Mouse (Mus musculus): Measurements from ENCODE around the gene Hoxb3. TPM values are rescaled to one million over a fixed set of nuclear protein-coding genes. Genes with fewer than 3 reads are reported as not detected.

Hoxb3 gene
- polyA plus RNA-seq, 1 experiment from 2014 or later, result 0.69 TPM

DNA sequence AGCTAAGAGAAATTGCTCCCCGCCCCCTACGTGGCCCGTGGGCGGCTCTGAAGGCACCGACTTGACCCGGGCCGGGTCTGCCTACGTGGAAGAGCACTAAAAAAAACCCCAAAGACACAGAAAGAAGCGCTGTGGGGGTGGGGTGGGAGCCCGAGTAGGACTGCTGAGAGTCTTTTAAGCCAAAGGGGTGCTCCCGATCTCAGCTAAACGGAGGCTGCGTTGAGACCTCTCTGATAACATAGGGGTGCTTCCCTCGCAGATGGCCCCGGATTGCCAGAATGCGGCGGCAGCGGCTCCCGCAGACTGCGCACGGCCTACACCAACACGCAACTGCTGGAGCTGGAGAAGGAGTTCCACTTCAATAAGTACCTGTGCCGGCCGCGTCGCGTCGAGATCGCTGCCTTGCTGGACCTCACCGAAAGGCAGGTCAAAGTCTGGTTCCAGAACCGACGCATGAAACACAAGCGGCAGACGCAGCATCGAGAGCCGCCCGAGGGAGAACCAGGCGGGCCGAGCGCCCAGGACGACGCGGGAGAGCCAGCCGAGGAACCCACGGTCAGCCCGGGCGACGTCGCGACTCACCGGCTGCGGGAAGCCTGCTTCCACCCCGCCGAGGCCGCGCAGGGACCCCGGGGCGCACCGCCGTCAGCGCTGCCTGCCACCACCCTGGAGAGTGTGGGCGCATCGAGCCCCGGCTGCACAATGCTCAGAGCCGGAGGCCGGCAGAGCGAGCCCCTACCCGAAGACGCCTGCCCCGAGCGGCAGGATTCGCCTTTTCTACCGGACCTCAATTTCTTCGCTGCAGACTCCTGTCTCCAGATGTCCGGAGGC lies 29.8 kb downstream of the Hoxb3 start:
- H3K27ac ChIP-seq (replicated peaks), result peak overlapping the region; percentile 86
- peaks cover 100% of the 10 kb centered on the region for H3K27me3 ChIP-seq (replicated peaks; ENCODE audit: low read depth, poor library complexity, severe bottlenecking)
- no peaks in the 10 kb centered on the region for H3K36me3 ChIP-seq (replicated peaks)
- no peaks in the 10 kb centered on the region for H3K9me3 ChIP-seq
- DNase-seq (ENCODE audit: low spot score), result peak; percentile 78
- peaks cover 19% of the 10 kb centered on the region for H3K4me1 ChIP-seq
- peak overlapping the region; percentile 59 for H3K4me3 ChIP-seq
- under 1% methylated on average over 75 of the region's 75 CpGs for WGBS

DNA sequence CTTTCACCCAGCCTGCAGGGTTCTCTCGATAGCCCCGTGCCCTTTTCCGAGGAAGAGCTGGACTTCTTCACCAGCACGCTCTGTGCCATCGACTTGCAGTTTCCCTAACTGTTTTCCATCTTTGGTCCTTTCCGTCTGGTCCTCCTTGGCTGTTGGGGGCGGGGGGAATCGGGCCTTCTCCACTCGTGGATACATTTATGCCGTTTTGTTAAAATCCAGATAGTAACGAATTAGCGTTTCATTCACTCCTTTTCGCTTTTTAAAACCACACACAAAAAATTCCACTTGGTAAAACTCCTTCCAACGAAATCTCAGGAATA lies 30.4 kb downstream of the Hoxb3 start:
- Histone ChIP-seq H3K27me3 (replicated peaks; ENCODE audit: low read depth, poor library complexity, severe bottlenecking) (peaks cover 100% of the 10 kb centered on the region), H3K9me3 (no peaks in the 10 kb centered on the region), H3K27ac (replicated peaks) (peak overlapping the region; percentile 86), H3K4me3 (peak overlapping the region; percentile 59), H3K36me3 (replicated peaks) (no peaks in the 10 kb centered on the region), H3K4me1 (peaks cover 19% of the 10 kb centered on the region)
- DNase-seq (ENCODE audit: low spot score), result no peak
- WGBS, result under 1% methylated on average over 14 of the region's 14 CpGs

DNA sequence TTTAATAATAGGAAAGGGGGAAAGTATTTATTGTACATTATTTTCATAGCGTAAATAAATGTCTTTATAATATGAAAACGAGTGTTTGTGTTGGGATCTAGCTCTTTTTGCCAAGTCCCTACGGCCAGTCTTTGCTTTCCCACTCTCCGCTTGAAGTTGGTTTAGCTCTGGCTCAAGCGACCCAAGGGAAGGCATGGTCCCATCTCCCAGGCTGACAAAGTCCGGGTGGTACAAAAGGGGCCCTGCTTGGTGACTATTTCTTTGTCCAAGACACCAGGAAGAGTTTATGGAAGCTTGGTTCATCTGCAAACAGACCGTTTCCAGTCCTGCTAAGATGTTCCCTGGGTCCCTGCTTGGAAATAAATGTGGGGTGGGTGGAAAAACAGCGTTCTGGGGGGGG lies 30.8 kb downstream of the Hoxb3 start:
- no peak for DNase-seq (ENCODE audit: low spot score)
- H3K4me3 ChIP-seq, result peak overlapping the region; percentile 59
- H3K9me3 ChIP-seq, result no peaks in the 10 kb centered on the region
- H3K4me1 ChIP-seq, result peaks cover 19% of the 10 kb centered on the region
- peaks cover 100% of the 10 kb centered on the region for H3K27me3 ChIP-seq (replicated peaks; ENCODE audit: low read depth, poor library complexity, severe bottlenecking)
- no peaks in the 10 kb centered on the region for H3K36me3 ChIP-seq (replicated peaks)
- peak overlapping the region; percentile 86 for H3K27ac ChIP-seq (replicated peaks)
- WGBS, result 3% methylated on average over 8 of the region's 8 CpGs

DNA sequence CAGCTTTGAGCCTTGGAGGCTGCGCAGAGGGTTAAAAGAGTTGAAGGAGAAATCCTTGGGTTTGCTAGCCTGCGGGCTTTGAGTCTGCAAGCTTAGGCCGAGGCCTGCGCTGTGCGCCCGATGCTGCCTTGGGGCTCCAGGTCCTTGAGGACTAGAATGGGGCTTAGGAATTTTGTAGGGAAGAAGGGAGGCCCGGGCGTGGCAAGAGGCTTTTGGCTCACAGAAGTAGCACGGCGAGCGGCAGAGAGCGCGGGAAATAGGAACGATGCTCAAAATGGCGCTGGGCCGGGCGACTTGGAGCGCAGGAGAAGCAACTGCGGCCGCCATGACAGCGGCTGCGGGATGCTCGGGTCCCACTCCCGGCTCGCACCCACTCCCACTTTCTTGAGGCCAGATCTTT lies 31.2 kb downstream of the Hoxb3 start:
- no peaks in the 10 kb centered on the region for H3K36me3 ChIP-seq (replicated peaks)
- peak overlapping the region; percentile 59 for H3K4me3 ChIP-seq
- DNase-seq (ENCODE audit: low spot score), result peak; percentile 82
- WGBS, result under 1% methylated on average over 25 of the region's 25 CpGs
- peaks cover 19% of the 10 kb centered on the region for H3K4me1 ChIP-seq
- H3K27ac ChIP-seq (replicated peaks), result peak overlapping the region; percentile 86
- no peaks in the 10 kb centered on the region for H3K9me3 ChIP-seq
- H3K27me3 ChIP-seq (replicated peaks; ENCODE audit: low read depth, poor library complexity, severe bottlenecking), result peaks cover 100% of the 10 kb centered on the region

DNA sequence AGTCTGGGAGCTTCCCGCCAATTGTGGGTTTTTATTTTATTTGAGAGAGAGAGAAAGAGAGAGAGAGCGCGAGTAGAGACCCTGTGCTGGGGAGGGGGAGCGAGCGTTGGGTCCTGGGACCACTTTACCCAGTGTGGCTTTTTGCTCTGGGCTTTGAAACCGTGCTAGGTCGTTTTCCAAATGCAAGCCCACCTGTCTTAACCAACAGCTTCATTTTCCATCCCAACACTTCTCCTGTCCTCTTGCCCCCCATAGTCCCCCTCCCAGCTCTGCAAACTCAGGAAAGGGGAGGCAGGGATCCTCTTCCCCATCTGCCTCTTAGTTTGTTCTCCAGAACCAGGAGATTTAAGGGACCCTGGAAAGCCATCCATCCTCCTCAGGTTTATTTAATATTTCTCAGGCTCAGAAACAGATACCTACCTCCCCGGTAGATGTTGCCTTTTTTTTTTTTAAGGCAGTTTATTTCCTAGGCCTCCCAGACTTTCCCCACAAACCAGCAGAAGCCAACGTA lies 31.7 kb downstream of the Hoxb3 start:
- peak overlapping the region; percentile 86 for H3K27ac ChIP-seq (replicated peaks)
- H3K9me3 ChIP-seq, result no peaks in the 10 kb centered on the region
- DNase-seq (ENCODE audit: low spot score), result no peak
- peaks cover 18% of the 10 kb centered on the region for H3K4me1 ChIP-seq
- H3K36me3 ChIP-seq (replicated peaks), result no peaks in the 10 kb centered on the region
- WGBS, result 1% methylated on average over 9 of the region's 9 CpGs
- H3K27me3 ChIP-seq (replicated peaks; ENCODE audit: low read depth, poor library complexity, severe bottlenecking), result peaks cover 100% of the 10 kb centered on the region
- peak overlapping the region; percentile 59 for H3K4me3 ChIP-seq

DNA sequence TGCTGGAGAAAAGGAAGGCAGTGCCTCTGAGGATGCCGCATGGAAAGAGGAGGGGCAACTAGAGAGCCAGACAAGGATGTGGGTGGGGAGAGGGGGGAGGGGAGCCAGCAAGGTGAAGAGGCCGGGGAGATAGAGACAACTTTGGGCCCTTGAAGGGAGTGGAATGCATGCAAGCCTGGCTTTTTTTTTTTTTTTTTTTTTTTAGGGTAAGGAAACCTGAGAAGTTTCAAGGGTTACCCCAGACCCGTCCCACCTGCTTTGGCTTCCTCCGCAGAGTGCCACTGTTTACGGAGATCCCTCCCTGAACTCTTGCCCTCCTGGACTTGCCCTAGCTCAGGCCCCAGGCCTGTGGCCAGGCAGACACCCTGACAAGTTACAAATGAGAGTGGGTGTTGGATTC lies 40.7 kb downstream of the Hoxb3 start:
- H3K36me3 ChIP-seq (replicated peaks), result no peaks in the 10 kb centered on the region
- WGBS, result 2% methylated on average over 5 of the region's 5 CpGs
- peak; percentile 44 for DNase-seq (ENCODE audit: low spot score)

DNA sequence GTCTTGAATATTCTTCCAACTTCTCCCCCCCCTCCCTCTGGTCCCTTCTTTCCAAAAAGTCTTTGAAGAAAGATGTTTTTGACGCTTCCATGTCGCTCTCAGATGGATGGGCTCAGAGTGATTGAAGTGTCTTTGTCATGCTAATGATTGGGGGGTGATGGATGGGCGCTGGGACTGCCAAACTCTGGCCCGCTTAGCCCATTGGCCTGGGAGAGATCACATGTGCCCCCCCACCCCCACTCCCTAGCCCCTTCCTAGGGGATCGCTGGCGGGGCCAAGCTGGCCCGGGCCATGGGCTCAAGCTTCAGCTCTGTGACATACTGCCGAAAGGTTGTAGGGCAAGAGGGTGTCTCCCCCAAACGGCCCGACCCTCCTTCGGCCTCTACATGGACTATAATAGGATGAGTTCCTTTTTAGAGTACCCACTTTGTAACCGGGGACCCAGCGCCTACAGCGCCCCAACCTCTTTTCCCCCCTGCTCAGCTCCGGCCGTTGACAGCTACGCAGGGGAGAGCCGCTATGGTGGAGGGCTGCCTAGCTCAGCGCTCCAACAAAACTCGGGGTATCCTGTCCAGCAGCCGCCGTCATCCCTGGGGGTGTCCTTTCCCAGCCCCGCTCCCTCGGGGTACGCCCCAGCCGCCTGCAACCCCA lies 42.4 kb downstream of the Hoxb3 start, which contains the start of gene Hoxb1:
TSS of gene Hoxb1 (plus strand) at position 312 of the 651 bp plus-strand sequence.
- Histone ChIP-seq H3K4me3 (peak within 1 kb of the TSS; percentile 33), H3K9me3 (no peaks in the 10 kb centered on the region), H3K36me3 (replicated peaks) (no peaks in the 10 kb centered on the region), H3K27ac (replicated peaks) (no peak within 1 kb of the TSS; the same call in 1 of the 2 replicates), H3K4me1 (peaks cover 8% of the 10 kb centered on the region; the same call in 1 of the 2 replicates), H3K27me3 (replicated peaks; ENCODE audit: low read depth, poor library complexity, severe bottlenecking) (peaks cover 100% of the 10 kb centered on the region)
- peak; percentile 36 for DNase-seq (ENCODE audit: low spot score)
- 2% methylated on average over 26 of the region's 26 CpGs for WGBS

More for the DNA sequence above, 40.7 kb downstream of the Hoxb3 start:
- Histone ChIP-seq H3K4me1 (peaks cover 8% of the 10 kb centered on the region; the same call in 1 of the 2 replicates), H3K27me3 (replicated peaks; ENCODE audit: low read depth, poor library complexity, severe bottlenecking) (peaks cover 98% of the 10 kb centered on the region), H3K4me3 (no peak overlapping the region), H3K9me3 (no peaks in the 10 kb centered on the region), H3K27ac (replicated peaks) (no peak overlapping the region)

DNA sequence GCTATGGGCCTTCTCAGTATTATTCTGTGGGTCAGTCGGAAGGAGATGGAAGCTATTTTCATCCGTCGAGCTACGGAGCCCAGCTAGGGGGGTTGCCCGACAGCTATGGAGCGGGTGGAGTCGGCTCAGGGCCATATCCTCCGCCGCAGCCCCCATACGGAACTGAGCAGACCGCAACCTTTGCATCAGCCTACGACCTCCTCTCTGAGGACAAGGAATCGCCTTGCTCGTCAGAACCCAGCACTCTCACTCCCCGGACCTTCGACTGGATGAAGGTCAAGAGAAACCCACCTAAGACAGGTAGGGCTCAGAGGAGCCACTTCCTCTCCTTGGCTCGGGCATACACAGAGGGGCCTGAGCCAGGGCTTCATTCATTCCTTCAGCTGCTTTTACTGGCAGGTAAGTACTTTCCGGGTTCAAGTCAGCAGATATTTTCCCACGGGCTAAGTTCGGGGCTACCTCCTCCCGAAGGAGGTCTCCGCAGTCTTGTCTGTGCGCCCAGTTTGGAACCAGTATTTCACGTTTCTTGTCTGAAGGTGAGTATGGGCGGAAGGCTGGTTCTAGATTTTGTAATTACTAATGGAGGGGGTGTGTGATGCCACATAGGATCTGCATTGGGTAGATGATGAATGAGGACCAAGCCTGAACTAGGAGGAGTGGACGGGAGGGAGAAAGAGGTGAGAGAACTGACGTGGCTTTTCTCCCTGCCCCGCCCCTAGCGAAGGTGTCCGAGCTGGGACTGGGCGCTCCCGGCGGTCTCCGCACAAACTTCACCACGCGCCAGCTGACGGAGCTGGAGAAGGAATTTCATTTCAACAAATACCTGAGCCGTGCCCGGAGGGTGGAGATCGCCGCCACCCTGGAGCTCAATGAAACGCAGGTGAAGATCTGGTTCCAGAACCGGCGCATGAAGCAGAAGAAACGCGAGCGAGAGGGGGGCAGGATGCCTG lies 43.2 kb downstream of the Hoxb3 start:
- peak; percentile 44 for DNase-seq (ENCODE audit: low spot score)
- H3K27me3 ChIP-seq (replicated peaks; ENCODE audit: low read depth, poor library complexity, severe bottlenecking), result peaks cover 100% of the 10 kb centered on the region
- H3K27ac ChIP-seq (replicated peaks), result no peak overlapping the region; the same call in 1 of the 2 replicates
- 2% methylated on average over 47 of the region's 47 CpGs for WGBS
- no peaks in the 10 kb centered on the region for H3K36me3 ChIP-seq (replicated peaks)
- peak overlapping the region; percentile 33 for H3K4me3 ChIP-seq
- no peaks in the 10 kb centered on the region for H3K9me3 ChIP-seq
- peaks cover 8% of the 10 kb centered on the region; the same call in 1 of the 2 replicates for H3K4me1 ChIP-seq

DNA sequence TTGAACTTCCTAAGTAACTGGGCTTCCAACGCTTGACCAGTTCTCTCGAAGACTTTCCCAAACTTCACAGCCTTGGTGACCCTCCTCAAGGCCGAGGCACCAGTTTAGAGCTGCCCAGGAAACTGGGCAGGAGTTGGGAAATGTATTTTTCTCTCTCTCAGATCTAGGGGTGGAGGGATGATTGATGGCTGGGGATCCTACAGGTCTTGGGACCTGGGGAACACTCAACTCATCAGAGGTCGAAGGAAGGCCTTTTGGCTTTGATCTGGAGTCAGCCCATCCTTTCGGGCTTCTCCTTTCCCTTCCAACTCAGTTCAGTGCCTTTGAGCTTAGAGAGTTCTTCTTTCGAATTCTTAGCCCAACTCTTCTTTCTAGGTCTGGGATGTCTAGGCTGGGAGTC lies 44.0 kb downstream of the Hoxb3 start:
- no peak overlapping the region for H3K27ac ChIP-seq (replicated peaks)
- H3K36me3 ChIP-seq (replicated peaks), result no peaks in the 10 kb centered on the region
- peak overlapping the region; percentile 33 for H3K4me3 ChIP-seq
- peaks cover 8% of the 10 kb centered on the region; the same call in 1 of the 2 replicates for H3K4me1 ChIP-seq
- H3K9me3 ChIP-seq, result no peaks in the 10 kb centered on the region
- DNase-seq (ENCODE audit: low spot score), result no peak
- 12% methylated on average over 6 of the region's 6 CpGs for WGBS
- H3K27me3 ChIP-seq (replicated peaks; ENCODE audit: low read depth, poor library complexity, severe bottlenecking), result peaks cover 100% of the 10 kb centered on the region

DNA sequence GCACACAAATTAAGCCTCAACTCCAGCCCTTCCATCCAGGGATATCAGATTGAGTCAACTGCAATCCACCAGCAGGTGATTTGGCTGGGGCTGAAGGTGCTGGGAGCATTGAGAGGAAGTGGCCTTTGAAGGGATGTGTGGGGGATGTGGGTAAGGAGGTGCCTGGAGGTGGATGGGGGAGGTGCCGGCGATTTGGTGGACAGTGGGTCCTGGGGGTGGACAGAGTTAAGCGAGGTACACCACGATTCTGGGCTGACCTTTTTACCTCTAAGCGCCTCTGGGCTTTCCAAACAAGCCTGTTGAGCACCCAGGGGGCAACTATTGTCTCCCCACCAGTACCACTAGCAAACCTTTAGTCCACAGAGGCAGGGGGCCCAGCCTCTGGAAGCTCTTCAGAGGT lies 45.6 kb downstream of the Hoxb3 start:
- no peak overlapping the region for H3K27ac ChIP-seq (replicated peaks)
- H3K9me3 ChIP-seq, result no peaks in the 10 kb centered on the region
- WGBS, result 3% methylated on average over 5 of the region's 5 CpGs
- peaks cover 100% of the 10 kb centered on the region for H3K27me3 ChIP-seq (replicated peaks; ENCODE audit: low read depth, poor library complexity, severe bottlenecking)
- peaks cover 15% of the 10 kb centered on the region for H3K4me1 ChIP-seq
- H3K4me3 ChIP-seq, result no peak overlapping the region
- no peak for DNase-seq (ENCODE audit: low spot score)
- no peaks in the 10 kb centered on the region for H3K36me3 ChIP-seq (replicated peaks)

DNA sequence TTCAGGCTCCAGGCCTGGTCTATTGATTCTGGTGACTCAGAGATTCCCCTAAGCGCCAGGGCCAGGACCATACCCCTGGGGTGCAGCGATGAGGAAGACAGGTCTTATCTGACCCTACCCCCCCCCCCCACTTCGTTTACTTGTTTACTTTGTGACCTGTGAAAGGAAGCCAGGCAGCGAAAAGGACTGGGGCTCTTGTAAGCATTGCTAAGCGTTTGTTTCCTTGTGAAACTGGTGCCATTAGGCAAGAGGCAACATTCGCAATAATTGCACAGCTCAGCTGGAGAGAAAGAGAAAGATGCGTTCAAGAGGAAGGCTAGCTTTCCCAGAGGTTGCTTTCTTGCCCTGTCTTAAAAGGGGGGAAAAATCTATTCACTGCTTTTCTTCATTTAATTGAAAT lies 46.0 kb downstream of the Hoxb3 start:
- no peaks in the 10 kb centered on the region for H3K9me3 ChIP-seq
- H3K4me3 ChIP-seq, result no peak overlapping the region
- 8% methylated on average over 7 of the region's 7 CpGs for WGBS
- no peaks in the 10 kb centered on the region for H3K36me3 ChIP-seq (replicated peaks)
- H3K27me3 ChIP-seq (replicated peaks; ENCODE audit: low read depth, poor library complexity, severe bottlenecking), result peaks cover 100% of the 10 kb centered on the region
- H3K4me1 ChIP-seq, result peaks cover 13% of the 10 kb centered on the region
- DNase-seq (ENCODE audit: low spot score), result no peak
- no peak overlapping the region for H3K27ac ChIP-seq (replicated peaks)

DNA sequence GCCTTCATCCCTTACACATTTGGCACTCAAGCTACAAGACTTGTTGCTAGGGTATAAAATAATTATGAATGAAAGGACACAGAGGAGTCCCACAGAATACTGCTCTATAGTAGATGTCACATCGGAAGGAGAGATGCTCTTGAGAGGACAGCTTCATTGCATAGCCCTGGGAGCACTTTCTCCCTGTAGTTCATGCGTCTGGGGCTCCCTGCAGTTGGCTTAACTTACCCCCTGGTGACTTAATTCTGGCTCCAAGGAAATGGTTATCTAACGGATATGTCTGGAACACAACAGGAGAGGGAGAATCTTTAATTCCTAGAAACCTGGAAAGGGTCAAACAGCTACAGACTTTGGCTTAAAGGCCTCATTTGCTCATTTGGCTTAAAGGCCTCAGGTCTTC lies 48.6 kb downstream of the Hoxb3 start:
- H3K4me3 ChIP-seq, result no peak overlapping the region
- no peak for DNase-seq (ENCODE audit: low spot score)
- WGBS, result 10% methylated on average over 3 of the region's 3 CpGs
- no peaks in the 10 kb centered on the region for H3K9me3 ChIP-seq
- no peak overlapping the region for H3K27ac ChIP-seq (replicated peaks)
- H3K27me3 ChIP-seq (replicated peaks; ENCODE audit: low read depth, poor library complexity, severe bottlenecking), result peaks cover 100% of the 10 kb centered on the region
- no peaks in the 10 kb centered on the region for H3K36me3 ChIP-seq (replicated peaks)
- H3K4me1 ChIP-seq, result peaks cover 7% of the 10 kb centered on the region

All from embryonic facial prominence, embryonic 10.5 days (tissue).